Mouse (Mus musculus) limb, embryonic 12.5 days (tissue): ENCODE data around the gene Mrps7. TPM values are rescaled to one million over a fixed set of nuclear protein-coding genes. Genes with fewer than 3 reads are reported as not detected.

Experiments
- polyA plus RNA-seq: library from polyadenylated mRNA; unstranded; fragments of >200 nt; fragmentation: Nextera tagmentation; extraction: Ambion mirVana; gene quantifications from 2 replicates; pipeline ENCODE4 v1.2.1, GENCODE M21; 2016

Gene Mrps7
- polyA plus RNA-seq, 1 experiment from 2014 or later = 106 TPM

Other genes starting within 250 kb of the Mrps7 start
- gene Hid1, start 236.2 kb upstream of the Mrps7 start, polyA plus RNA-seq = 2.2 and 2.5 TPM in 2 replicates
- gene Cdr2l, start 222.0 kb upstream of the Mrps7 start, polyA plus RNA-seq = 19.7 and 19.9 TPM in 2 replicates
- gene Mrpl58, start 200.2 kb upstream of the Mrps7 start, polyA plus RNA-seq = 175 and 182 TPM in 2 replicates
- gene Atp5h, start 184.0 kb upstream of the Mrps7 start, polyA plus RNA-seq = 960 and 975 TPM in 2 replicates
- gene Kctd2, start 183.8 kb upstream of the Mrps7 start, polyA plus RNA-seq = 25.3 and 26.5 TPM in 2 replicates
- gene Trim80, start 163.4 kb upstream of the Mrps7 start, polyA plus RNA-seq = 0.10 TPM in 1 of 2 replicates, not detected in the other
- gene Slc16a5, start 141.5 kb upstream of the Mrps7 start, polyA plus RNA-seq = 0.15 TPM in 1 of 2 replicates, not detected in the other
- 7.5 and 9.6 TPM in 2 replicates for gene Armc7, start 128.3 kb upstream of the Mrps7 start, polyA plus RNA-seq
- 66.2 and 78.2 TPM in 2 replicates for gene Nt5c, start 112.1 kb upstream of the Mrps7 start, polyA plus RNA-seq
- gene Jpt1, start 89.5 kb upstream of the Mrps7 start, polyA plus RNA-seq = 512 and 557 TPM in 2 replicates
- 1,335 and 1,406 TPM in 2 replicates for gene Sumo2, start 67.6 kb upstream of the Mrps7 start, polyA plus RNA-seq
- 211 and 212 TPM in 2 replicates for gene Nup85, start 39.5 kb upstream of the Mrps7 start, polyA plus RNA-seq
- 20.3 and 21.7 TPM in 2 replicates for gene Gga3, start 126 bp downstream of the Mrps7 start, polyA plus RNA-seq
- gene Mif4gd, start 9.0 kb downstream of the Mrps7 start, polyA plus RNA-seq = 18.2 and 18.6 TPM in 2 replicates
- 24.1 and 34.0 TPM in 2 replicates for gene Slc25a19, start 24.4 kb downstream of the Mrps7 start, polyA plus RNA-seq
- gene Grb2, start 104.7 kb downstream of the Mrps7 start, polyA plus RNA-seq = 109 and 114 TPM in 2 replicates
- 26.5 and 31.9 TPM in 2 replicates for gene Tmem94, start 161.5 kb downstream of the Mrps7 start, polyA plus RNA-seq
- gene Caskin2, start 209.7 kb downstream of the Mrps7 start, polyA plus RNA-seq = 14.9 and 16.2 TPM in 2 replicates
- 33.2 and 36.1 TPM in 2 replicates for gene Tsen54, start 210.8 kb downstream of the Mrps7 start, polyA plus RNA-seq
- 5.2 and 6.3 TPM in 2 replicates for gene Llgl2, start 220.1 kb downstream of the Mrps7 start, polyA plus RNA-seq